Mouse (Mus musculus) bone marrow, adult 2 months (tissue): ENCODE results near the gene Ppp1r9b. TPM values are rescaled to one million over a fixed set of nuclear protein-coding genes. Genes with fewer than 3 reads are reported as not detected.

Source experiments
- H3K27ac ChIP-seq: fragments of 200-500 bp; 2 replicates; pipeline ENCODE4 v1.5.1; 2012; ENCODE audit warnings: low read depth, mild to moderate bottlenecking, control low read depth, inconsistent platforms, low read length; ENCODE audit not compliant: control insufficient read depth, poor library complexity, insufficient read depth
- H3K4me1 ChIP-seq: fragments of 200-500 bp; 2 replicates; pipeline ENCODE4 v1.6.1; 2011; ENCODE audit warnings: low read length; ENCODE audit not compliant: control insufficient read depth, insufficient read depth
- H3K4me3 ChIP-seq: fragments of 200-500 bp; replicated peaks from 2 replicates; pipeline ENCODE3; 2011; ENCODE audit warnings: mild to moderate bottlenecking, low read depth, low read length, control low read depth; ENCODE audit not compliant: control insufficient read depth
- CTCF ChIP-seq: fragments of 200-500 bp; IDR thresholded peaks from 2 replicates; pipeline ENCODE4 v1.5.1; 2011; ENCODE audit warnings: low read length, control low read depth; ENCODE audit not compliant: control insufficient read depth, insufficient read depth
- POLR2A ChIP-seq: fragments of 200-500 bp; IDR thresholded peaks from 2 replicates; pipeline ENCODE4 v1.6.1; 2011; ENCODE audit warnings: low read depth, mild to moderate bottlenecking, control low read depth, low read length, borderline replicate concordance; ENCODE audit not compliant: control insufficient read depth
- WGBS: fragments of 180-500 bp; shearing (Covaris S2); methylation state at CpG from one replicate; pipeline ENCODE4 v1.1.7; 2018; 5-methylcytosine and 5-hydroxymethylcytosine counted together
- polyA plus RNA-seq: library from polyadenylated mRNA; stranded (reverse); fragments of >200 nt; gene quantifications from 2 replicates; pipeline ENCODE4 v1.2.4, GENCODE M21; 2011; ENCODE audit warnings: low replicate concordance; ENCODE audit not compliant: missing spikeins, insufficient read depth, insufficient read length

Gene Ppp1r9b
- 68.1 and 73.2 TPM in 2 replicates for polyA plus RNA-seq

DNA sequence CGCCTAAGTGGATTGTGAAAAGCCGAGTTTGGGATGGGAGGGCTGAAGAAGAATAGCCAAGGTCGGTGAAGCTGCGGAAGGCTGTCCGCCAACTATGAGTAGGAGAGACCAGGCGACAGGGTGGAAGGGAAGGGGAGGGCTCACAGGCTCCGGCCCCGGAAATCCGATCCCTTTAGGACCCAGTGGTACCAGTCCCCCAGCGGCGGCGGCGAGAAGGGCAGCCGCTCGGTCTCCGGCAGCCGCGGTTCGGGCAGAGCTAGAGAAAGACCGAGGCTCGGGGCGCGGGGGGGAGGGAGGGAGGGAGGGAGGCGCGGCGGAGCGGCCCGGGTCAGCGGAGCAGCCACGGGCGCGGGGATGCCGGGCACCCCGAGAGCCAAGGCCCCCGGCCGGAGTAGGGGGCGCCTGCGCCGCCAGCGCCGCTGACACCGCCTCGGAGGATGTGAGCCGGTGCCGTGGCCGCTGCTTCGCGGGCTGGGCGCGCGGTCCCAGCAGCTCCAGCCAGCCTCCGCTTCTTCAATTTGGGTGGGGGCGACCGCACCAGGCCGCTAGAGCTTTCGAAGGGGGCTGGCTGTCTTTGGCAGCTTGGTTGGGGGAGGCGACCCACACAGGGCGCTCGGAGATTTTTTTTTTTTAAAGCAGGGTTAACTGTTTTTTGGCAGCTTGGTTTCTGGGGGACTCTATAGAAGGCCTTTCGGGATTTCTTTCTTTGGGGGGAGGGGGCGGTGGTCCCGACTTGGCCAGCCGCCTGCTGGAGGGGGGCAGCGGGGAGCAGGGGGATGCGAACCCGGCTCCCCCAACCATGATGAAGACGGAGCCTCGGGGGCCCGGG lies at the start of gene Ppp1r9b:
TSS of gene Ppp1r9b (plus strand) at position 287 of the 829 bp plus-strand sequence.
- peak within 1 kb of the TSS; percentile 94 for H3K4me3 ChIP-seq
- WGBS: under 1% methylated on average over 67 of the region's 69 CpGs
- H3K27ac ChIP-seq: peak within 1 kb of the TSS; percentile 91
- TF ChIP-seq CTCF (peak; percentile 67), POLR2A (peak; percentile 75)
- peaks cover 11% of the 10 kb centered on the region for H3K4me1 ChIP-seq

DNA sequence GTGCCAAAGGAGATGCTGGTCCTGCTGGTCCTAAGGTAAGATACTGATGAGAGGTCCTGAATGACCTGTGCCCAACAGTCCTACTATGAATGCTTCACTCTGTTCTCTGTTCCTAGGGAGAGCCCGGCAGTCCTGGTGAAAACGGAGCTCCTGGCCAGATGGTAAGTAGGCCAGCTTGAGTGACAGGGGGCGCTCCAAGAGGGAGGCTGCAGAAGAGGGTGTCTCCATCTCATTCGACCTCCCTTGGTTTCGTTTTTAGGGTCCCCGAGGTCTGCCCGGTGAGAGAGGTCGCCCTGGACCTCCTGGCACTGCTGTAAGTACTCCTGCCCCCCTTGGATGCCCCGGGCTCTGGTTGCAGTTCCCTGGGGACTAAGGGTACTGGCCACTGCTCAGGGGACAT lies 49.7 kb upstream of the Ppp1r9b start:
- no peak overlapping the region for H3K27ac ChIP-seq
- peaks cover 2% of the 10 kb centered on the region; the same call in 1 of the 2 replicates for H3K4me1 ChIP-seq
- TF ChIP-seq POLR2A (no peak), CTCF (no peak)
- 39% methylated on average over 9 of the region's 9 CpGs for WGBS
- no peak overlapping the region for H3K4me3 ChIP-seq

DNA sequence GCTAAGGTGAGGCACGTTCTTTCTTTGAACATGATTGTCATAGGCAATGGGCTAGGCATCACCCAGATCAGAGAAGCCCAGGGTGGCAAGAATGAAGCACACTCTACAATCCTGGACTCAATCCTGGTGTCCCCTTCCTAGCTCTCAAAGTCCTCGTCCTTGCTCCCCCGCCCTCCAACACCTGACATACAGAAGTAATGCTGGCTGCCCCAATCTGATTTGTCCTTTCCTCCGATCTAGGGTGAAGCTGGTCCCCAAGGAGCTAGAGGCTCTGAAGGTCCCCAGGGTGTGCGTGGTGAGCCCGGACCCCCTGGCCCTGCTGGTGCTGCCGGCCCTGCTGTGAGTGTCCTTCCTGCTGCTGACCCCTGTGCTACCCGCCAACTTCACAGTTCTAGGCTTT lies 49.1 kb upstream of the Ppp1r9b start:
- H3K4me3 ChIP-seq: no peak overlapping the region
- no peak for TF ChIP-seq POLR2A
- TF ChIP-seq CTCF: no peak
- WGBS: 74% methylated on average over 8 of the region's 8 CpGs

DNA sequence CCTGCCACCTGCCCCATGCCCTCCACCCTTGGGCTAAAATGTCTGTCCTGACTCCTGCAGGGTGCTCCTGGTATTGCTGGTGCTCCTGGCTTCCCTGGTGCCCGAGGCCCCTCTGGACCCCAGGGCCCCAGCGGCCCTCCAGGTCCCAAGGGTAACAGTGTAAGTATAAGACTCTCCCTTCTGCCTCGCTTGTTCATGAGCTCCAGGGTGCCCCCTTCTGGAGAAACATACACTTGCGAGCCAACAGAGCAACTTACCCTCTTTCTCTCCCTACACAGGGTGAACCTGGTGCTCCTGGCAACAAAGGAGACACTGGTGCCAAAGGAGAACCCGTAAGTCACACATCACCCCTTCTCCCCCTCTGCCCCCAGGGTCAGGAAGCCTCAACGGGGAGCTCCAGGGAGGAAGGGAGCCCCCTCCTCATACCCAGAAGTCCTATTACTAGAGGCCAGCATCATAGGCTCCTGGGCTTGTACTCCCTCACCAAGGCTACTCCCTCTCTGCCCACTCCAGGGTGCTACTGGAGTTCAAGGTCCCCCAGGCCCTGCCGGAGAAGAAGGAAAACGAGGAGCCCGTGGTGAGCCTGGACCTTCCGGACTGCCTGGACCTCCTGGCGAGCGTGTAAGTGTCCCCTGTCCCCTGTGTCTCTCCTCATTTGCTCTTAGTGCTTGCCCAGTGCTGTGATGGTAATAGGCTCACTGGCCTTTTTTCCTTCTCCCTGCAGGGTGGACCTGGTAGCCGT lies 48.4 kb upstream of the Ppp1r9b start:
- TF ChIP-seq CTCF (peak; percentile 54; the same call in 1 of the 2 replicates), POLR2A (no peak)
- Histone ChIP-seq H3K4me3 (no peak overlapping the region), H3K4me1 (peaks cover 2% of the 10 kb centered on the region; the same call in 1 of the 2 replicates), H3K27ac (no peak overlapping the region)
- WGBS: 44% methylated on average over 13 of the region's 13 CpGs

More for the DNA sequence above, 49.1 kb upstream of the Ppp1r9b start:
- Histone ChIP-seq H3K27ac (no peak overlapping the region), H3K4me1 (peaks cover 2% of the 10 kb centered on the region; the same call in 1 of the 2 replicates)

DNA sequence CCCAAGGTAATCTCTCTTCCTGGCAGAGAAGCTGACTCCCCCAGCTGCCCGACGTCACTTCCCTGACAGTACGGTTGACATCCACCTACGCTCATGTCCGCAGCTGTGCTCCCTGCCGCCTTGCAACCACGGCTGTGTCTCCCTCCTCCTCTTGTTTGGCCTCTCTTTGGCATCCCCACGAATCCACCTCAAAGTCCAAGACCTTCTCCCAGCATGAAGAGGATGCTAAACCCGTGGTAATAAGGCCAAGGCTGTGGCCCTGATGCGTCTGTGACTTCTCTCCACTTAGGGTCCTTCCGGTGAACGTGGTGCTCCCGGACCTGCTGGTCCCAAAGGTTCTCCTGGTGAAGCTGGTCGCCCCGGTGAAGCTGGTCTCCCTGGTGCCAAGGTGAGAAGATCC lies 47.8 kb upstream of the Ppp1r9b start:
- 79% methylated on average over 15 of the region's 15 CpGs for WGBS
- Histone ChIP-seq H3K4me1 (peaks cover 2% of the 10 kb centered on the region; the same call in 1 of the 2 replicates), H3K4me3 (no peak overlapping the region), H3K27ac (no peak overlapping the region)
- no peak for TF ChIP-seq CTCF
- TF ChIP-seq POLR2A: 0 out of 2 replicates have a peak, but pooled peaks have one; percentile 28

DNA sequence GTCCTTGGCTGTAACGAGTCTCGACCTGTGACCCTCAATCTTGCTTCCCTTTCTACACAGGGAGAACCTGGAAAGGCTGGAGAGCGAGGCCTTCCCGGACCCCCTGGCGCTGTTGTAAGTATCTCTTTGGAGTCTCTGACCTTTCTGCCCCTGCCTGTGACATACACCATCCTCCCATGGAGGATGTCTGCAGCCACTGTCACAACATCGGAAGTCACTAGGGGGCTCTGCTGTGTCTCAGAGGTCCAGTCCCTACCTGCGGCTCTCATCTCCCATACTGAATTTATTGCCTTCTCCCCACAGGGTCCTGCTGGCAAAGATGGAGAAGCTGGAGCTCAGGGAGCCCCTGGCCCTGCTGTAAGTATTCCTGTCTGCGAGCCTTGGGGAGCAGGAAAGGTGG lies 46.5 kb upstream of the Ppp1r9b start:
- no peak overlapping the region for H3K4me3 ChIP-seq
- 58% methylated on average over 8 of the region's 8 CpGs for WGBS
- H3K4me1 ChIP-seq: peaks cover 2% of the 10 kb centered on the region; the same call in 1 of the 2 replicates
- no peak for TF ChIP-seq CTCF
- no peak for TF ChIP-seq POLR2A
- H3K27ac ChIP-seq: no peak overlapping the region

DNA sequence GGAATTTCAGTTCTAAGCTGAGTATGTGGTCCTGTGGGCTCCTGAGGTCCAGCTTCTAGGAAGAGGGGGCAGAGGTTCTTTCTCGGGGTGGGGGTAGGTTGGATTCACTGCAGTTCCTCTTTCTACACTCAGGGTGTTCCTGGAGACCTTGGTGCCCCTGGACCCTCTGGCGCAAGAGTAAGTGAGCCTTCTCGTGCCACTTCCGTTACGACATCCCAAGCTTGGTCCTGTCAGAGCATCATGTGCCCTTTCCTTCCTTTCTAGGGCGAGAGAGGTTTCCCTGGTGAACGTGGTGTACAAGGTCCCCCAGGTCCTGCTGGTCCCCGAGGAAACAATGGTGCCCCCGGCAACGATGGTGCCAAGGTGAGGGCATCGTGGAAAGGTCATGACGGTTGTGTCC lies 45.6 kb upstream of the Ppp1r9b start:
- no peak for TF ChIP-seq CTCF
- no peak for TF ChIP-seq POLR2A
- peaks cover 2% of the 10 kb centered on the region; the same call in 1 of the 2 replicates for H3K4me1 ChIP-seq
- 38% methylated on average over 12 of the region's 12 CpGs for WGBS
- H3K4me3 ChIP-seq: peak overlapping the region; percentile 0
- peak overlapping the region; percentile 49 for H3K27ac ChIP-seq

DNA sequence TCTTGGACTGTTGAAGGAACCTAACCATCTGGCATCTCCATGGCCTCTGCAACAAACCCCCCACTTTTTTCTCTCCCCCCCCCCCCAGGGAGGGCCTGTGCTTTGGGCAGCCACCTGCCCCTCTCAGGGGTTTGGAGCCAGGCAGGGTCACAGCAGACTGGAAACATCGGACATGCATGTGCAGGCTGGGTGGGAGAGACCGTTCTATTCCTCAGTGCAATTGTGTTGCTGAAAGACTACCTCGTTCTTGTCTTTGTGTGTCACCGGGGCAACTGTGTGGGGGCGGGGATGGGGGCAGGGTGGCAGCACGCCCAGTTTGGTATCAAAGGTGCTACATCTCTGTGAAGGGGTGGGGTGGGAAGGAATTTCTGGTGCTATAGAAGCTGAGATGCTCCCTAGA lies 38.7 kb upstream of the Ppp1r9b start:
- Histone ChIP-seq H3K27ac (no peak overlapping the region), H3K4me1 (no peaks in the 10 kb centered on the region), H3K4me3 (no peak overlapping the region)
- WGBS: 59% methylated on average over 6 of the region's 6 CpGs
- TF ChIP-seq CTCF: no peak
- TF ChIP-seq POLR2A: no peak
